In genomic region chr15:12360519-12361212, GRCm38 (mm10) we compare ENCODE assay signal across 18 mouse cellular contexts. TPM values are rescaled to one million over a fixed set of nuclear protein-coding genes. Genes with fewer than 3 reads are reported as not detected.
"Had no signal": no experiment of that assay in that cellular context is flagged by ENCODE, and none has a peak within 500 bp of the region (broad histone marks: within the 10 kb centered on the region; RNA-seq: fewer than 3 reads in every experiment).

No protein-coding gene starts in this region.

- H3K9ac ChIP-seq: intestine, embryonic 15.5 days; liver, embryonic 13.5 days; liver, postnatal 0 days; midbrain, embryonic 12.5 days; neural tube, embryonic 13.5 days; stomach, embryonic 15.5 days had no signal

- DNase-seq: kidney, adult 18-20 months; kidney, postnatal 10 days; kidney, postnatal 4 days; liver; liver, embryonic 13.5 days; liver, postnatal 0 days; retina, postnatal 1 day; right cerebral cortex, postnatal 14 days; thymus, adult 2 months; thymus, postnatal 25 days had no signal

- H3K4me3 ChIP-seq: intestine, embryonic 15.5 days; liver, embryonic 13.5 days; megakaryocyte, embryonic 14.5 days; midbrain, embryonic 12.5 days; neural tube, embryonic 13.5 days; stomach, embryonic 15.5 days had no signal

- ATAC-seq: intestine, embryonic 15.5 days; liver, postnatal 0 days; midbrain, embryonic 16.5 days had no signal

- H3K27ac ChIP-seq: intestine, embryonic 15.5 days; liver, embryonic 13.5 days; macrophage; midbrain, embryonic 12.5 days; neural tube, embryonic 13.5 days; stomach, embryonic 15.5 days had no signal

- H3K36me3 ChIP-seq: intestine, embryonic 15.5 days; midbrain, embryonic 12.5 days had no signal

- H3K9me3 ChIP-seq: intestine, embryonic 15.5 days; liver, embryonic 13.5 days; megakaryocyte, embryonic 14.5 days; midbrain, embryonic 12.5 days; neural tube, embryonic 13.5 days; stomach, embryonic 15.5 days had no signal

- H3K4me2 ChIP-seq: intestine, embryonic 15.5 days; liver, embryonic 13.5 days; midbrain, embryonic 12.5 days; neural tube, embryonic 13.5 days; stomach, embryonic 15.5 days had no signal

- H3K27me3 ChIP-seq: intestine, embryonic 15.5 days; liver, embryonic 13.5 days; megakaryocyte, embryonic 14.5 days; midbrain, embryonic 12.5 days; neural tube, embryonic 13.5 days; stomach, embryonic 15.5 days had no signal

- H3K4me1 ChIP-seq: intestine, embryonic 15.5 days; stomach, embryonic 15.5 days had no signal

RNA-seq across cellular contexts. Expression of gene 1810049J17Rik, which starts 39.0 kb away (rescaled TPM):
- polyA plus RNA-seq: midbrain, embryonic 16.5 days; spleen, adult 2 months; thymus, adult 2 months had no signal
